Comparison of ENCODE assay signal across 9 mouse cellular contexts in the genomic region with DNA sequence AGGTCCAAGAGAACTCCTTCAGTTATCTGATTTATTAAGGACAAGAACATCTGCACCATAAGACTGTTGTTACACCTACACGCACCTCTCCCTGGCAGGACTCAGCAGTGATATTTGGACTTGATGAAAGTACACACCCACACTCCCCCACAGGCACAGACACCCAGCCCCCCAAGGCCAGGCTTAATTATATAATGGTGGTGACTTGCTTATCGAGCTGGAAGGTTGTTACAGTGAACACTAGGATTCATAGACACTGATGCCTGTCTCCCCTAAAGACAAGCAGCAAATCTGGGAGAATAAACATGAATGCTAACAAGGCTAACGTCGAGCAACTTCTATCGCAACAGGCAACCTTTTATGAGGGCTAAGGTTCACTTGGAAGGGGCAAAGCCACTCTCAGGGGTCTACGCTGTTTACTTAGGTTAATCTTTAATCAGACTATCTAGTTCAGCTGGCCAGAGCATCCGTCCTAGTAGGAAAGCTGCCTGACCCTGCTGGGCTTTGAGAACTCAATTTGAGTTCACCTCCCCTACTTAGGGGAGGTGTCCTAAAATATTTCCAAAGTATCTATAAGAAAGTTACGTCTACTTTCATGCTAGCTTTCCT. TPM values are rescaled to one million over a fixed set of nuclear protein-coding genes. Genes with fewer than 3 reads are reported as not detected.
DNase-seq lines count a peak whose midpoint lies in the region; ATAC-seq lines count a peak whose summit lies in the region.
"Had no signal": no experiment of that assay in that cellular context is flagged by ENCODE, and none has a peak within 500 bp of the region (broad histone marks: within the 10 kb centered on the region; RNA-seq: fewer than 3 reads in every experiment).

No protein-coding gene starts in this region.

- peak overlapping the region; percentile 71 for H3K4me3 ChIP-seq in heart, embryonic 11.5 days (ENCODE audit: low read depth, low read length)
- no peak overlapping the region for H3K4me3 ChIP-seq in hindbrain, embryonic 15.5 days

- no peak for ATAC-seq in heart, embryonic 11.5 days (replicated peaks; ENCODE audit: insufficient number of reproducible peaks, low FRiP score, low TSS enrichment)
- no peak for ATAC-seq in hindbrain, embryonic 15.5 days (ENCODE audit: low FRiP score, low read depth)
- ATAC-seq: forebrain, embryonic 13.5 days had no signal

- peaks cover 21% of the 10 kb centered on the region for H3K36me3 ChIP-seq in heart, embryonic 11.5 days (ENCODE audit: control insufficient read depth, insufficient read depth, low read length)
- H3K36me3 ChIP-seq in hindbrain, embryonic 15.5 days: 0 out of 2 replicates have a peak, but pooled peaks cover 5% of the 10 kb centered on the region

- WGBS in heart, embryonic 11.5 days (ENCODE audit: insufficient replicate concordance): 43% methylated on average over 8 of the region's 8 CpGs
- WGBS in hindbrain, embryonic 15.5 days: 56% methylated on average over 8 of the region's 8 CpGs

- H3K4me1 ChIP-seq in heart, embryonic 11.5 days (ENCODE audit: control insufficient read depth, insufficient read depth, low read length): peaks cover 4% of the 10 kb centered on the region
- H3K4me1 ChIP-seq in hindbrain, embryonic 15.5 days (replicated peaks): peaks cover 10% of the 10 kb centered on the region

- peak overlapping the region; percentile 72 for H3K4me2 ChIP-seq in heart, embryonic 11.5 days
- H3K4me2 ChIP-seq in hindbrain, embryonic 15.5 days: peak overlapping the region; percentile 62; the same call in 1 of the 2 replicates

- no peak for DNase-seq in heart, adult 9 months (ENCODE audit: low spot score in 2 of 2)
- peak; percentile 42 for DNase-seq in brain, adult 2 months (ENCODE audit: low read depth, low spot score)
- DNase-seq in liver: peak; percentile 43
- no peak for DNase-seq in thymus, postnatal 14 days
- DNase-seq in ovary, adult 18-20 months (ENCODE audit: low spot score): no peak
- DNase-seq in c-Kit-positive CD71-positive TER-119-positive erythroid progenitor cells, embryonic 14.5 days (ENCODE audit: low spot score): no peak

- no peak overlapping the region for H3K27ac ChIP-seq in heart, embryonic 11.5 days (ENCODE audit: low read depth, low read length)
- H3K27ac ChIP-seq in hindbrain, embryonic 15.5 days (replicated peaks): no peak overlapping the region
- H3K27ac ChIP-seq: forebrain, embryonic 13.5 days had no signal

- H3K9ac ChIP-seq in heart, embryonic 11.5 days (ENCODE audit: low read depth, low read length): peak overlapping the region; percentile 76
- no peak overlapping the region for H3K9ac ChIP-seq in hindbrain, embryonic 15.5 days
- H3K9ac ChIP-seq: forebrain, embryonic 13.5 days had no signal

- no peaks in the 10 kb centered on the region for H3K27me3 ChIP-seq in heart, embryonic 11.5 days (ENCODE audit: control insufficient read depth, insufficient read depth, low read length)
- H3K27me3 ChIP-seq in hindbrain, embryonic 15.5 days: peaks cover 8% of the 10 kb centered on the region; the same call in 1 of the 2 replicates
- H3K27me3 ChIP-seq: forebrain, embryonic 13.5 days had no signal

- H3K9me3 ChIP-seq in heart, embryonic 11.5 days (replicated peaks; ENCODE audit: control insufficient read depth, low read length): no peaks in the 10 kb centered on the region
- no peaks in the 10 kb centered on the region for H3K9me3 ChIP-seq in hindbrain, embryonic 15.5 days
- H3K9me3 ChIP-seq: forebrain, embryonic 13.5 days had no signal

RNA-seq across cellular contexts. Expression of a gene that starts 26.4 kb away (rescaled TPM):
- 47.9 and 51.8 TPM in 2 replicates for polyA plus RNA-seq in heart, embryonic 11.5 days (2014; fragmentation: Nextera tagmentation; extraction: Ambion mirVana)
- 12.7 and 13.0 TPM in 2 replicates for polyA plus RNA-seq in hindbrain, embryonic 15.5 days (2015; fragmentation: Nextera tagmentation; extraction: Ambion mirVana)

RNA-seq across cellular contexts. Expression of a gene that starts 26.5 kb away (rescaled TPM):
- not detected in 2 replicates for polyA plus RNA-seq in heart, embryonic 11.5 days (2014; fragmentation: Nextera tagmentation; extraction: Ambion mirVana)
- polyA plus RNA-seq in hindbrain, embryonic 15.5 days (2015; fragmentation: Nextera tagmentation; extraction: Ambion mirVana): 0.04 TPM in 1 of 2 replicates, not detected in the other
- polyA plus RNA-seq: forebrain, embryonic 13.5 days had no signal

RNA-seq across cellular contexts. Expression of a gene that starts 37.6 kb away (rescaled TPM):
- not detected in 2 replicates for polyA plus RNA-seq in heart, embryonic 11.5 days (2014; fragmentation: Nextera tagmentation; extraction: Ambion mirVana)
- polyA plus RNA-seq in hindbrain, embryonic 15.5 days (2015; fragmentation: Nextera tagmentation; extraction: Ambion mirVana): not detected in 2 replicates
- polyA plus RNA-seq: forebrain, embryonic 13.5 days had no signal

RNA-seq across cellular contexts. Expression of a gene that starts 53.6 kb away (rescaled TPM):
- not detected in 2 replicates for polyA plus RNA-seq in heart, embryonic 11.5 days (2014; fragmentation: Nextera tagmentation; extraction: Ambion mirVana)
- polyA plus RNA-seq in hindbrain, embryonic 15.5 days (2015; fragmentation: Nextera tagmentation; extraction: Ambion mirVana): 0.14 TPM in 1 of 2 replicates, not detected in the other
- polyA plus RNA-seq: forebrain, embryonic 13.5 days had no signal

RNA-seq across cellular contexts. Expression of a gene that starts 54.0 kb away (rescaled TPM):
- not detected in 2 replicates for polyA plus RNA-seq in heart, embryonic 11.5 days (2014; fragmentation: Nextera tagmentation; extraction: Ambion mirVana)
- polyA plus RNA-seq in hindbrain, embryonic 15.5 days (2015; fragmentation: Nextera tagmentation; extraction: Ambion mirVana): 0.27 TPM in 1 of 2 replicates, not detected in the other
- polyA plus RNA-seq: forebrain, embryonic 13.5 days had no signal

Comparison
In these comparisons a context has a peak if more than half of its experiments do, and no peak if none do; other contexts are left out.
1. DNase-seq: peak in brain, adult 2 months (single experiment) and liver (single experiment); none in heart, adult 9 months (0 of 2), thymus, postnatal 14 days (single experiment), ovary, adult 18-20 months (single experiment) and c-Kit-positive CD71-positive TER-119-positive erythroid progenitor cells, embryonic 14.5 days (single experiment).